Mouse (Mus musculus) gastrocnemius, postnatal 10 days (tissue): ENCODE data around the gene Paqr8. TPM values are rescaled to one million over a fixed set of nuclear protein-coding genes. Genes with fewer than 3 reads are reported as not detected.
"Not testable (repeated sequence)": the region's sequence is repeated elsewhere in the genome, so short reads cannot be mapped to it uniquely, and the experiment has no call there.

Experiments used
- DNase-seq: peaks from one replicate; pipeline ENCODE4 v3.0.0; 2021; ENCODE audit warnings: mixed read lengths
- total RNA-seq, 2 experiments: library from RNA; stranded (reverse); gene quantifications; 2 replicates each; pipeline ENCODE4 v1.2.3; 2021

Gene Paqr8
- total RNA-seq, 2 experiments from 2014 or later = 2.0 to 2.2 TPM

GRCm38 (mm10) chr1:20912115-20912514, 21.7 kb downstream of the Paqr8 start:
- DNase-seq = no peak

GRCm38 (mm10) chr1:20912527-20913171, 22.2 kb downstream of the Paqr8 start:
- no peak for DNase-seq

DNA sequence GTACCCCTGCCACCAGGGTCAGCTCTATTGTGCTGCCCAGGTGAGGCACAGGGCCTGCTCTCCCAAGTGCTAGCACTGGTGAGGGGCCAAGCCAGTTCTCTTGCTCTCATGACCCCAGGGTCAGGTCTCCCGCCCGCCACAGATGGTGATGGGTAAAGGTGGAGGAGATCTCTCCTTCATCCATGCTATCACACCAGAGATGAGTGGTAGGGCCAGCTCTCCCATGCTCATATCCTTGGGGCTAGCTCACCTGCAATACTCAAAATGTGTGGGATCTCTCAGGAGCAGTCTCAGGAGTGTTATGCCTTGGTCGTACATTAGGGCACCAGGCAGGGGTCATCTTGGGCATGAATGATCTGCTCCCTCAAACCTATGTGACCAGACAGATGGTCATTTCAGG, 24.4 kb downstream of the Paqr8 start:
- no peak for DNase-seq

DNA sequence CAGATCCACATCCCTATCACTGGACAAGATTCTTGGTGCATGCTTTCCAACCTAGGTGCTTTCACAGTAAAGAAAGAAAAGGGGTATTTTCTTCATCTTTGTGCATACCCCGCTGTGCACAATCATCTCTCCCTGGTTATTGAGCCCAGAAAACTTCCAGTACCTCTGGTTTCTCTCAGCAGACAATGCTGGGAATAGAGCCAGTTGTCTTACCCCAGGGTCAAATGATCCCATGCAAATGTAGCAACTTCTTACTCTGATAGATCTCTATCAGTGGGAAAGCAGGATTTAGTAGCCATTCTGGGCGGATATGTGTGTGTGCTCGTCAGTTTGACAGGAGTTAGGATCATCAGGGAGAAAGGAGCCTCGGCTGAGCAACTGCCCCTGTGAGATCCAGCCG, 25.2 kb downstream of the Paqr8 start:
- DNase-seq = no peak

GRCm38 (mm10) chr1:20917496-20918050, 27.2 kb downstream of the Paqr8 start:
- DNase-seq = no peak

GRCm38 (mm10) chr1:20919728-20920127, 29.3 kb downstream of the Paqr8 start:
- DNase-seq = no peak

DNA sequence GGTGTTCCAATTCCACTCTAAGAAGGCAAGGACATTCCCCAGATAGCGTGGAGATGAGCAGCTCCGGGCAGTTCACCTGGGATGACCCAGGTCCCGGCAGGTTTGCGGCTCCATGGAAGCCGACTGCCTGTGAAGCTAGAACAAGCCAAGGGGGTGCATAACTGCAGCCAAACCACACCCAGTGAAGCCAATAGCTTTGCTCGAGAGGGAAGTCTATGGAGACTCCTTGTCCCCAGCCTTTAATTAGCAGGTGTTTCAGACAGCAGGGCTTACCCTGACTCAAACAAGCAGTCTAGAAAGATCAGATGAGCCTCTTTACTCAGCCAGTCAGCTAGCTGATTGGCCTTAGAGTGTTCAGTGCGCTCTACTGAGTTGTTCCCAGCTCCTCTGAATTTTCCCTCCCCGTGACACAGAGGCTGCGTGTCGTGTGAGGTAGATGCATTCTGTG, 30.7 kb downstream of the Paqr8 start:
- no peak for DNase-seq

DNA sequence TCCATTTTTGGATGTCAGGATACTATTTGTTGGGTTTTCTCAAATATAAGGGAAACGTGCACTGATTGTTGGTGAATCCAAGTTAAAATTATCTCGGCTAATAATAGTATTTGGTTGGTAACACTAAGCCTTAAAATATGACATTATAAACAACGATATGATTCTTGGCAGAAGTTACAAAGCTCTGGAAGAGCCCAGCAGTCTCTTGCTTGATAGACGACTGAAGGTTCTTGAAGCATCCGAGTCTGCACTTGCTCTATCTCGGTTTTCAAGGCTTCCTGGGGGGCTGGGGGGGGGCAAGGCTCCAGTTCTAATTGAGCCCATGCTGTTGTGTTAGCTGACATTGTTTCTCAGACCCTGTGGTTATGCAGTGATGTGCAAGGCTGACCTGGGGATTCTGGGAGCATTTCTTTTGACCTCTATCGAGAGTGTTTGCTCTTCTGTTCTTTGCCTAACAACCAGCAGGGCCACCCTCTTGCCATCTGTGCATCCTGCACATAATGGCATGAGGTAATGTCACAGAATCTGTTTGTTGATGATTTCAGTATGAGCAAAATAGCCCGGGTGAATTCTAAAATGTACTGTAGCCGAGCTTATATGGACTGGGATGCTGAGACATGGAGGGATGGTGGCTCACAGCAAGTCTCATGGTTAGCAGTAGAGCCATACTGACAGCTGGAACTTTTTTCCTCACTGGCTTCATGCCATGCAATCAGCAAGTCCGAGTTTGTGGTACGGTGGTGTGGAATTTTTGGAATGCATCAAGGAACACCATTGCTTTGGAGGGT, 32.4 kb downstream of the Paqr8 start:
- DNase-seq = no peak

DNA sequence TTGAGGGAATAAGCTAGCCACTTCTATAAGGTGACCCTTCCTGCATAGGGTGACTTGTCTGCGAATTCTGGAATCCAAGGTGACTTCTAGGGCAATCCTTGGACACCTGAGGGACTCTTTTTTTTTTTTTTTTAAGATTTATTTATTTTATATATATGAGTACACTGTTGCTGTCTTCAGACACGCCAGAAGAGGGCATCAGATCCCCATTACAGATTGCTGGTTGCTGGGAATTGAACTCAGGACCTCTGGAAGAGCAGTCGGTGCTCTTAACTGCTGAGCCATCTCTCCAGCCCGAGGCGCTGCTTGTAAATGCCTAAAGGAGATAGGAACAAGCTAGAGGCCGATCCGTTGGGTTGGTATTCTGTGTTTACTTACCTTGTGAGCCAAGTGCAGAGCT, 34.9 kb downstream of the Paqr8 start:
- not testable (repeated sequence) for DNase-seq

DNA sequence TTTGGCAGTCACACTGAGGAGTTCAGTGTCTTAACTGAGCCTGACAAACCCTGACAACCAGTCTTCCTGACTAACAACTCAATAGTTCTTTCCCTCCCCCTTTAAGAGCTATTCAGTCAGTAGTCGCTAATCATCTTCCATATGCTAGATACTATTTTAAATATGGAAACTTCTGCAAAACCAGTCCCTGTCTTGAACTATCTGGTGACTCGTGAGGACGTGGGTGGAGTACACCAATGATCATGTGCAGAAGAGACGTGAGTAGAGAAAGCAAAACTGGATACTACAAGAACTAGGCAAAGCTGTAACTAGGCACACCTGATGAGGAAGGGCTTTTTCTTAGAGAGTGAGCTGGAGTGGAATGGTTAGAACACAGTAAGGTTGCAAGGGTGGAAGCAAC, 35.5 kb downstream of the Paqr8 start:
- DNase-seq = no peak

DNA sequence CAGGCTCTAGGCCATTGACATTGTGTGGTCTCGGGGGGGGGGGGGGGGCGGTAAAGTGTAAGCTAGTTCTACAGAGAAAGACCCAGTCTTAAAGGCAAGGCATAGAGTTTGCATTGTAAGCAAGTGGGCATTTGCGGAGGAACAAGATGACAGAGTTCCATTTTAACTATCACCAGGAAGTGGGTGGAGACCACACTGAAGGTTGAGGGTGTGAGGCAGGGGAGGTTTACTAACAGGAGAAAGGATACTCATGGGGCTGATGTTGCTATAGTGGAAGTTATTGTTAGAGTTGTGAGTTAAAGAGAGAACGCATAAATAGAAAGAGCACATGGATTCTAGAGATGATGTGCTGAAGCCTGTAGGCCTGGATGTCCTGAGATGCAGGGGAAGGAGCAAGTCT, 36.0 kb downstream of the Paqr8 start:
- no peak for DNase-seq

DNA sequence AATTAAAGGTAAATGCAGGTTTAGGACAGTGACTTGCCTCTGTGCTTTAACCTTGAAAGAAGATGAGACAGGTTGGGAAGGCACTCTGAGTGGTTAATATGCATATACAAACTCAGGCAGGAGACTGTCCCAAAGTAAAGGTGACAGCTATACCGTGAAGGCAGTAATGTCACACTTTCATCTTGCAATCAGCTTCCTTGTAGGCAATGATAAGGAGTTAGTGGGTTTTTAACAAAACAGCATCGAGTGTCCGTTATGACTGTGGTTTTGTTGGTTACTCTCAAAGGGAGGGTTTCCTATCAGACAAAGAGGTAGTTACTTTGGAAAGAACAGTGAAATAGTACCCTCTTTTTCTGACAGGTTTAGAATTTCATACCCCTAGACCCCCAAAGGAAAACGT, 38.1 kb downstream of the Paqr8 start:
- DNase-seq = no peak

GRCm38 (mm10) chr1:20933457-20933856, 43.1 kb downstream of the Paqr8 start:
- peak; percentile 60 for DNase-seq

- DNase-seq = peak; percentile 18
Measured at GRCm38 (mm10) chr1:20935106-20935505, 44.7 kb downstream of the Paqr8 start.

DNA sequence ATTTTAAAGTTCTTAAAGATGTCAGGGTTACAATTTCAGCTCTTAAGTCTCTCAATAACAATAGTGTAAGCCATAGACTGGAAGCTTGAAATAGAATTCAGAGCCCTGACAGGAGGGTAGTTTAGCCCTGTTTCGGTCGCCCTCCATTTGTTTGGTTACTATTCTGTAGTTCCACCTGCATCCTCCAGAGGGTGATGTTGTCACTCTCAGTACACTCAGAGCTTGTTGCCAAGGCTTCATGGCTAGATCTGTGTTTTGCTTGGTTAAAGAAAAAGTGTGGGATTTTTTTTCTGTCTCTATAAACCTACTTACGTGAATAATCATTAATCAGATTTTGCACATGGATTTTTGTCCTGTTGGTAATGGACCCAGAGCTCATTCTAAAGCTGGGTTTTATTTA, 48.6 kb downstream of the Paqr8 start:
- peak; percentile 50 for DNase-seq

DNA sequence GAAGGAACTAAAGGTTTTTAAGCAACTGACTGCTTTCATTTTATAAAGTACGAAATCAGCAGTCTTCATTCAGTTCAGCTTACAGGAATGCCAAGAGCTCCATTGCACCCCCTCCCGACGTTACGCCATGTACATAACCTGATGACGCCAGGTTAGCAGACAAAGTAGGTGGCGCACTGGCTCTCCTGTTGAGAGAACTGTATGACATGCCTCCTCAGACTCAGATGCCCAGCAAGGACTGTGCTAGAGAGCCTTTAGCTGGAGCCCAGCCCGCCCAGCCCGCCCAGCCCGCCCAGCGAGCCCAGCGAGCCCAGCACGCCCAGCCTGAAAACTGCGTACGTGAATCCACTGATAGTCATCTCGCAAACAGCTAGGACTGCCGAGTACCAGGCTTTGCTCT, 49.7 kb downstream of the Paqr8 start:
- DNase-seq = peak; percentile 44

GRCm38 (mm10) chr1:20941322-20941721, 50.9 kb downstream of the Paqr8 start:
- no peak for DNase-seq

- no peak for DNase-seq
Measured at GRCm38 (mm10) chr1:20941857-20942256, 51.5 kb downstream of the Paqr8 start.

DNA sequence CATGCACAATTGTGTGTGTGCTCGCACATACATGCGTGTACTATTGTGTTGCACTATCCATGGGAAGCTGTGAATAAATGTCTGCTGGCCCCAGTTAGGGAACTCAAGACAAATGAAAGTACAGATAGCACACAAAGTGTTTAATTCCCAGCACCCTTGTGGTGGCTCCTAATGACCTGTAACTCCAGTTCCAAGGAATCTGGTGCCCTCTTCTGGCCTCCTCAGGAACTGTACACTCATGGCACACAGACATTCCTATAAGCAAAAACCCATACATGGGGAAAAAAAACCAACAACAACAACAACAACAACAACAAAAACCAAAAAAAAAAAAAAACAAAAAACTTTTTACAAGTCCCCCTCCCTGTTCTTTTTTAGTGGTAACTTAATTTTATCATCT, 52.6 kb downstream of the Paqr8 start:
- DNase-seq = no peak

- DNase-seq = peak; percentile 94
Measured at GRCm38 (mm10) chr1:20951300-20951763, 60.9 kb downstream of the Paqr8 start, which contains the start of gene Efhc1. Gene Efhc1, plus strand, starts transcription at chr1:20951626.

GRCm38 (mm10) chr1:20951799-20952198, 61.4 kb downstream of the Paqr8 start:
- DNase-seq = no peak

- DNase-seq = no peak
Measured at GRCm38 (mm10) chr1:20954876-20955275, 64.5 kb downstream of the Paqr8 start.

GRCm38 (mm10) chr1:20969642-20970041, 79.2 kb downstream of the Paqr8 start:
- no peak for DNase-seq
